Mouse (Mus musculus): ENCODE measurements at regions not wholly inside any gene's neighbourhood (a gene's known extent, or its start where the extent isn't known, plus 50 kb on each side); places are given as distances from the start of the nearest gene placed in this dataset.
A peak's percentile ranks its signal among the peaks of the same experiment; 100 is the strongest.

GRCm38 (mm10) chr15:41920270-41920669 is 1786.1 kb downstream of the 9330182O14Rik start:
- DNase-seq: no peak

GRCm38 (mm10) chr15:41936697-41937096 is 1802.5 kb downstream of the 9330182O14Rik start:
- DNase-seq: no peak

- no peak for DNase-seq
These were observed 1811.1 kb downstream of the 9330182O14Rik start for GRCm38 (mm10) chr15:41945226-41945625.

GRCm38 (mm10) chr15:41947888-41948287 is 1813.7 kb downstream of the 9330182O14Rik start:
- no peak for DNase-seq

- DNase-seq: peak; percentile 10 to 23
These were observed 1814.4 kb downstream of the 9330182O14Rik start for GRCm38 (mm10) chr15:41948347-41949093.

- DNase-seq: peak in 1 of 2 experiments; percentile 8
These were observed 1814.9 kb downstream of the 9330182O14Rik start for GRCm38 (mm10) chr15:41949094-41949461.

GRCm38 (mm10) chr15:41951276-41951675 is 1817.1 kb downstream of the 9330182O14Rik start:
- peak; percentile 8 to 45 for DNase-seq

GRCm38 (mm10) chr15:41960597-41960996 is 1826.4 kb downstream of the 9330182O14Rik start:
- no peak for DNase-seq

- DNase-seq: no peak
These were observed 1836.7 kb downstream of the 9330182O14Rik start for GRCm38 (mm10) chr15:41970877-41971276.

GRCm38 (mm10) chr15:41973263-41973662 is 1839.1 kb downstream of the 9330182O14Rik start:
- DNase-seq: peak; percentile 94 to 95

GRCm38 (mm10) chr15:41977196-41977595 is 1843.0 kb downstream of the 9330182O14Rik start:
- DNase-seq: no peak

GRCm38 (mm10) chr15:41977649-41978231 is 1843.6 kb downstream of the 9330182O14Rik start:
- peak; percentile 70 to 83 for DNase-seq

- no peak for DNase-seq
These were observed 1849.1 kb downstream of the 9330182O14Rik start for GRCm38 (mm10) chr15:41983261-41983660.

- DNase-seq: no peak
These were observed 1850.1 kb downstream of the 9330182O14Rik start for GRCm38 (mm10) chr15:41984267-41984666.

- no peak for DNase-seq
These were observed 1852.1 kb downstream of the 9330182O14Rik start for GRCm38 (mm10) chr15:41986264-41986663.

- no peak for DNase-seq
These were observed 1854.9 kb downstream of the 9330182O14Rik start for GRCm38 (mm10) chr15:41989065-41989464.

- DNase-seq: no peak
These were observed 1857.7 kb downstream of the 9330182O14Rik start for GRCm38 (mm10) chr15:41991816-41992215.

- DNase-seq: peak; percentile 70 to 71
These were observed 1898.1 kb downstream of the 9330182O14Rik start for GRCm38 (mm10) chr15:42032286-42032685.

GRCm38 (mm10) chr15:42047088-42047976 is 1913.2 kb downstream of the 9330182O14Rik start:
- DNase-seq: no peak

- no peak for DNase-seq
These were observed 1922.6 kb downstream of the 9330182O14Rik start for GRCm38 (mm10) chr15:42056772-42057171.

GRCm38 (mm10) chr15:42068207-42068831 is 1934.2 kb downstream of the 9330182O14Rik start:
- DNase-seq: peak; percentile 89 to 91

GRCm38 (mm10) chr15:42069072-42069471 is 1934.9 kb downstream of the 9330182O14Rik start:
- peak; percentile 23 to 24 for DNase-seq

- no peak for DNase-seq
These were observed 1939.3 kb downstream of the 9330182O14Rik start for GRCm38 (mm10) chr15:42073486-42073885.

All from cerebellum, postnatal 25 days (tissue).